In the genomic region with DNA sequence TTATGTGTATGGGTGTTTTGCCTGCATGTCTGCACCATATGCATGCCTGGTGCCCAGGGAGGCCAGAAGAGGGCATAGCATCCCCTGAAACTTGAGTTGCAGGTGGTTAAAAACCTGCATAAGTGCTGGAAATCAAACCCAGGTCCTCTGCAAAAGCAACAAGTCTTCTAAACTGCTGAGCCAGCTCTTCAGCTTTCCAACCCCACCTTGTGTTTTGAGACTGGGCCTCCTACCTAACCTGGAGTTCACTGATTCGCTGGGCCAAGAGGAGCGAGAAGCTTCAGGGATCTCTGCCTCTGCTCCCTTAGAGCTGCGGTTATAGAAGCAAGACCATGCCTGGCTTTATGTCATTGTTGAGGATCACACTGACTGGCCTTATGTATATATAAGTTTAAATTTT, we compare ENCODE assay signal across 22 mouse cellular contexts. TPM values are rescaled to one million over a fixed set of nuclear protein-coding genes. Genes with fewer than 3 reads are reported as not detected.
DNase-seq lines count a peak whose midpoint lies in the region; TF ChIP-seq lines count a peak whose summit lies in the region.
"Had no signal": no experiment of that assay in that cellular context is flagged by ENCODE, and none has a peak within 500 bp of the region (broad histone marks: within the 10 kb centered on the region; RNA-seq: fewer than 3 reads in every experiment).

No protein-coding gene starts in this region.

- H3K27ac ChIP-seq in ES-E14 (ENCODE audit: insufficient read depth, low read depth, low read length, poor library complexity, severe bottlenecking), result peak overlapping the region; percentile 59; the same call in 1 of the 2 replicates
- H3K27ac ChIP-seq: embryonic facial prominence, embryonic 10.5 days; embryonic facial prominence, embryonic 12.5 days; forebrain, embryonic 13.5 days; forebrain, embryonic 15.5 days had no signal

- no peak for TF ChIP-seq CTCF in E14TG2a.4 (conservative IDR thresholded peaks at IDR 0.05; ENCODE audit: low read length)

- in situ Hi-C loops in ES-E14 (cut with MboI; ENCODE audit: low sequenced_read_pairs in 2 of 2, unreplicated experiment in 2 of 2), result no loop called here

- no peaks in the 10 kb centered on the region for H3K36me3 ChIP-seq in E14TG2a.4 (ENCODE audit: insufficient read depth, low read length)
- H3K36me3 ChIP-seq in ES-E14 (ENCODE audit: control insufficient read depth, insufficient read depth, low read length, poor library complexity, severe bottlenecking), result no peaks in the 10 kb centered on the region
- H3K36me3 ChIP-seq: embryonic facial prominence, embryonic 10.5 days; embryonic facial prominence, embryonic 12.5 days; forebrain, embryonic 15.5 days had no signal

- H3K9ac ChIP-seq in ES-E14 (ENCODE audit: insufficient read depth, low read depth, low read length, poor library complexity, severe bottlenecking), result no peak overlapping the region
- H3K9ac ChIP-seq: embryonic facial prominence, embryonic 12.5 days; forebrain, embryonic 13.5 days; forebrain, embryonic 15.5 days; forebrain, postnatal 0 days had no signal

- H3K9me3 ChIP-seq in E14TG2a.4 (ENCODE audit: low read length) (no peaks in the 10 kb centered on the region), ES-E14 (ENCODE audit: control insufficient read depth, insufficient read depth, low read depth, low read length) (no peaks in the 10 kb centered on the region)
- H3K9me3 ChIP-seq: embryonic facial prominence, embryonic 10.5 days; embryonic facial prominence, embryonic 12.5 days; forebrain, embryonic 13.5 days; forebrain, embryonic 15.5 days had no signal

- peak; percentile 70 for DNase-seq in heart, adult 11 months
- DNase-seq in heart, postnatal 36 days, result no peak
- DNase-seq in ES-E14 (ENCODE audit: low read depth, low spot score), result no peak
- DNase-seq in liver, result no peak
- DNase-seq: adrenal gland, adult 2 months; adrenal gland, postnatal 10 days; adrenal gland, postnatal 25 days; B cell, adult 2 months; cerebellum, adult 11 months; cerebellum, adult 18-20 months; cerebellum, adult 8-10 months; cerebellum, postnatal 10 days; cerebellum, postnatal 25 days; forebrain, postnatal 0 days had no signal

- H3K4me3 ChIP-seq in E14TG2a.4 (replicated peaks; ENCODE audit: low read length) (0 out of 2 replicates have a peak overlapping the region, but pooled peaks have one; percentile 35), ES-E14 (ENCODE audit: insufficient read depth in 1 of 2, low read depth in 1 of 2, low read length in 2 of 2, poor library complexity in 1 of 2, severe bottlenecking in 1 of 2) (no peak overlapping the region)
- H3K4me3 ChIP-seq: embryonic facial prominence, embryonic 10.5 days; embryonic facial prominence, embryonic 12.5 days; forebrain, embryonic 13.5 days; forebrain, embryonic 15.5 days had no signal

- H3K27me3 ChIP-seq in E14TG2a.4 (ENCODE audit: insufficient read depth, low read length), result no peaks in the 10 kb centered on the region
- H3K27me3 ChIP-seq: CH12.LX had no signal

- H3K4me1 ChIP-seq in E14TG2a.4 (replicated peaks; ENCODE audit: low read depth, low read length) (peaks cover 54% of the 10 kb centered on the region), ES-E14 (ENCODE audit: control insufficient read depth in 2 of 2, insufficient read depth in 2 of 2, low read length in 2 of 2, poor library complexity in 1 of 2) (peaks cover 15 to 20% of the 10 kb centered on the region in 2 experiments; a peak in 3 of 4 replicates)

- intact Hi-C loops in heart, postnatal 36 days (cut with DNase I), result loop anchor here (5.0 kb wide), 1 partner anchor 168 kb away; no protein-coding TSS in a partner anchor

TF ChIP-seq in ES-E14, 5 proteins besides CTCF, POLR2A, EP300 and RAD21:
- TF ChIP-seq ZC3H11A (IDR thresholded peaks at IDR 0.05; ENCODE audit: borderline replicate concordance, low read depth, low read length), result no peak
- no peak for TF ChIP-seq HCFC1 (IDR thresholded peaks at IDR 0.05; ENCODE audit: borderline replicate concordance, insufficient read depth, low read length)
- TF ChIP-seq CHD2 (IDR thresholded peaks at IDR 0.05; ENCODE audit: low read depth, low read length), result no peak
- peak; percentile 79; the same call in 1 of the 2 replicates for TF ChIP-seq MAFK (IDR thresholded peaks at IDR 0.05; ENCODE audit: insufficient read depth, low read depth, low read length)
- no peak for TF ChIP-seq ZNF384 (IDR thresholded peaks at IDR 0.05; ENCODE audit: low read depth, low read length)

RNA-seq across cellular contexts. Expression of gene Lrrc2, which starts 1.2 kb away (rescaled TPM):
- total RNA-seq in heart, postnatal 36 days (2021), result 100 to 1,000 TPM; 213 to 241 TPM
- total RNA-seq in ES-E14 (2012; rRNA removed), result 20.2 and 20.8 TPM in 2 replicates
- total RNA-seq: MEL had no signal

RNA-seq across cellular contexts. Expression of gene Tdgf1, which starts 4.2 kb away (rescaled TPM):
- total RNA-seq in heart, postnatal 36 days (2021), result not detected
- total RNA-seq in ES-E14 (2012; rRNA removed), result 904 and 1,760 TPM in 2 replicates
- total RNA-seq: adrenal gland, adult 2 months; adrenal gland, postnatal 10 days; adrenal gland, postnatal 25 days; CH12.LX; forebrain, postnatal 0 days; MEL had no signal

RNA-seq across cellular contexts. Expression of gene Fam240a, which starts 33.4 kb away (rescaled TPM):
- total RNA-seq in heart, postnatal 36 days (2021), result not detected
- total RNA-seq in ES-E14 (2012; rRNA removed), result 1.0 TPM in 1 of 2 replicates, not detected in the other
- total RNA-seq: adrenal gland, adult 2 months; adrenal gland, postnatal 10 days; adrenal gland, postnatal 25 days; adrenal gland, postnatal 4 days; CH12.LX; forebrain, postnatal 0 days; MEL had no signal

RNA-seq across cellular contexts. Expression of gene Rtp3, which starts 40.3 kb away (rescaled TPM):
- total RNA-seq in heart, postnatal 36 days (2021), result 1 to 10 TPM; 2.3 to 4.3 TPM
- 0.62 and 1.1 TPM in 2 replicates for total RNA-seq in ES-E14 (2012; rRNA removed)
- total RNA-seq: CH12.LX; forebrain, postnatal 0 days; MEL had no signal

Comparison
In these comparisons a context has a peak if more than half of its experiments do, and no peak if none do; other contexts are left out.
1. RNA of gene Tdgf1, which starts 4.2 kb away (total RNA-seq): 904 to 1,760 TPM in ES-E14; not detected in heart, postnatal 36 days; every median in the first group is over 100 times any median in the second.